Mouse (Mus musculus) spleen, postnatal 14 days (tissue): ENCODE measurements around the gene Cab39l.
A peak's percentile ranks its signal among the peaks of the same experiment; 100 is the strongest.
"Not testable (repeated sequence)": the region's sequence is repeated elsewhere in the genome, so short reads cannot be mapped to it uniquely, and the experiment has no call there.

Experiments used
- DNase-seq, 2 experiments: peaks; one replicate each; pipeline ENCODE4 v3.0.0; 2021 to 2022; ENCODE audit warnings: low spot score in 2 of 2

The Cab39l gene

DNA sequence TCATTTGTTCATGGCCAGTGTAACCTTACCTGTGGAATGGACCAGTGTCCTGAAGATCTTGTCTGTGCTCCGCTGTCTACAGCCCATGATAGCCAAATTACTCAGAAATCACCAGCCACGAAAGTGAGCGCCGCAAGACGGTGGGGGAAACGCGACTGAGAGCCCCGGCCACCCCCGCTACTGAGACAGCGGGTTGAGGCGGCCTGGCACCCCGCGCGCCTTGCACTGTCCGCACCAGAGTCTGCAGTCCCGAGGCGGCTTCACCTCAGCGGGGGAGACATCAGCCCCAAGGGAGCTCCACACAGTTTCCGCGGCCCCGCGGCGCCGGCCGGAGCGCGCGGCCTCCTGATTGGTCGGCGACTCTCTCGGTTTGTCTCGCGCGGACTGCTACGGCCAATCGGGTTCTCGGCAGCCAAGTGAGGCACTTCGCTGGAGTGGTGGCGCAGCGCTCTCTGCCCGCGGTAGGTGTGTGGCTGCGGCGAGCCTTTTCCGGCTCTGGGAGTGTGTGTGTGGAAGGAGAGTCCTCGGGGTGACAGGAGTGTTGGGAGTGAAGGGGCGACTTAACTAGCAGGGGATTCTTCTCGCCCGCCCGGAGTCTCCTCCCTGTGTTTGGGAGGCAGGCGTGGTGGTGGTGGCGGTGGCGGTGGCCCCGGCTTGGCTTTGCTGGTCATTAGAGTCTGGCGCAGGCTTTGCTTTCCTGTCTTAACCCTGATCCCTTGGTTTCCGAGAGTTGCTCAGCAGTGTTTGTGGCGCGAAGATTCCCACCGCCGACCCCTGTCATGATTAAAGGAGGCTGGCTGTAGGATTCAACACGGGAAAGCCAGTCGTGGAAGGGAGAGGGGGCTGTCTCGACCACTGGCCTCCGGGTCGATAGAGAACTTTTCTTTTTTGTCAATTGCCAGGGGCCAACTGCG lies at the start of gene Cab39l, which contains the start of gene Setdb2:
TSS of gene Cab39l (plus strand) at position 415 of the 914 bp plus-strand sequence.
TSS of gene Setdb2 (minus strand) at position 327 of the 914 bp plus-strand sequence.
- peak; percentile 92 to 93 for DNase-seq

DNA sequence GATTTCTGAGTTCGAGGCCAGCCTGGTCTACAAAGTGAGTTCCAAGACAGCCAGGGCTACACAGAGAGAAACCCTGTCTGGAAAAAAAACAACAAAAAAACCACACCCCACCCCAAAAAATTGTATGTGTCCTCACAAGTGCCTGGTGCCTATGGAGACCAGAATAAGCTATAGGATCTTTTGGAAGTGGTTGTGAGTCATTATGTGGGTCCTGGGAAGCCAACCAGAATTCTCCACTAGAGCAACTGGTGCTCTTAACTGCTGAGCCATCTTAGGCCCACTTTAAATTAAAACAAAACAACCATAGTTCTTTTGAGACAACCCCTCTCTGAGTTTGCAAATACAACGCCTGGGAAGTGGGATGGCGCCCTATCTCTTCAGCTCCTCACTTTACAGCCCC lies 45.5 kb upstream of the Cab39l start, which contains the start of gene Phf11c:
TSS of gene Phf11c (minus strand) at position 101 of the 400 bp plus-strand sequence.
- no peak for DNase-seq

DNA sequence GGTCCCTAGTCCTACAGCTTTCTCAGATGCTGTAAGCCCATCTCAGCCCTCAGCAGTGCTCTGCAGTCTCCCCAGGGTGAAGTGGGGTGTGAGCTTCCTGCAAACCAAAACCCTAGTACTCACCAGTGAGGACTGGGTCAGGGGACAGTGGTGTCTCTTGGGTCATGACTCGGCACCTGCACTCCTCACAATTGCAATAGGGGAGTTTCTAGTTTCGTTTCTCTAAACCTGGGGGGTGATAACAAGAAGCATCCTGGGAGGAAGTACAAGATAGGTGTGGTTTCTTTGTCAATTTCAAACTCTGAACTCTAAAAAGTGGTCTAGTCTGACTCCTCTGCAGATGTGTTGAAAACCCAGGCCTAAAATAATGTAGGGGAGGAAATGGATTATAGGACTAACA lies 43.8 kb upstream of the Cab39l start:
- peak; percentile 15 to 30 for DNase-seq

DNA sequence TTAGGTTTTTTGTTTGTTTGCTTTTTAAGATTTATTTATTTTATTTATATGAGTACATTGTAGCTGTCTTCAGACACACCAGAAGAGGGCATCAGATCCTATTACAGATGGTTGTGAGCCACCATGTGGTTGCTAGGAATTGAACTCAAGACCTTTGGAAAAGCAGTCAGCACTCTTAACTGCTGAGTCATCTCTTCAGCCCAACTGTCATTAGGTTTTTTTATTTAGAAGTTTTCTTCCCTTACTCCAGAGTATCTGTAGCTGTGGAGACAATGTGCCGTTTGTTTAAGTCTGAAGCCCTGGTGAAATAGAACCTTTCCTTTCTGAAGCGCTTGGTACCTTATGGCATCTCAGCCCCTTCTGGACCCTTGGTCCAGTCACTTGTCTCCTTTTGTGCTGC lies 25.8 kb upstream of the Cab39l start:
- not testable (repeated sequence) for DNase-seq

DNA sequence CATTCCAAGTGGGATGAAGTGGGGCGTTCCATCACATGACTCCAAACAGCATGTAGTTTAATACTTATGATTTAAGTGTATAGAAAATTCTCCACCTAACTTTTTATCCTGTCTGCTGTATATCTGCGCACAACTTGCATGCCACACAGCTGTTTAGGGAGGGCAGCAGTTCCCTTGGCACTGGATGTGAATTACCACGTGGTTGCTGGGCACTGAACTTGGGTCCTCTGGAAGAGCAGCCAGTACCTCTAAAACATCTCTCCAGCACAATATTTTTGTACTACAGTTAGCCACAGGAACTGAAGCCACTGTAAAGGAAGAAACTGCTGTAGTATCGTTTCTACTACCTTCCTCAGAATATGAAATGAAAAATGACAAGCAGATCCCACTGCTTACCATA lies 22.6 kb upstream of the Cab39l start:
- no peak for DNase-seq

DNA sequence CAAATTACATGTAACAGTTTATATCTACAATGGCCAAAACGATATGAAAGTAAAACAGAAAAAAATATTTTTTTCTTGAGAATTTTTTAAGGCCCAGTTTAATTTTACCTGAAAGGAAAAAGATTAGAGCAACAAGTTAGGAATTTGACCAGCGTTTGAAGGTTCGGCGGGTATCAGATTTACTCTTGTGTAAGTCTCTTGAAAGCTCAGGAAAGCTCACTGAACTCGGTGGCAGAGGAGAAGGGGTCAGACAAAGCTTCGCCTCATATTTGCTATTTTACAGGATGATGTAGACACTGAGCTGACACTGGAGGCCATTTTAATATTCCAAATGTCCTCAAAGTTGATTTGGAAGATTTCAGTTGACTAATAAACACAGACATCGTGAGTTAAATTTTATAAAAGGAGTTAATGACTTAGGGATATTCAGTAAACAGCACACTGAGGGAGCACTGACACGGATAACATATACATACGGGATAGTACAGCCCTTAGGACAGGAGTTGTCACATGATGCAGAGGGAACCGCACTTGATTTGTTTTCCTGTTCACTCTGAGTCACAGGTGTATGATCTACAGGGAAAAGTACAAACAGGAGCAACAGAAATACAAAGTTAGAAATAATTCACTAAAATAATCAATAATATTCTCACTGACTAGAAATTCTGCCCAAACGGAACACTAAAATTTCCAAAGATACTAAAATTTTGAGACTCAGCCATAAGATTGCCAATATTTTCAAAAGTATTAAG lies 17.7 kb upstream of the Cab39l start:
- no peak for DNase-seq

DNA sequence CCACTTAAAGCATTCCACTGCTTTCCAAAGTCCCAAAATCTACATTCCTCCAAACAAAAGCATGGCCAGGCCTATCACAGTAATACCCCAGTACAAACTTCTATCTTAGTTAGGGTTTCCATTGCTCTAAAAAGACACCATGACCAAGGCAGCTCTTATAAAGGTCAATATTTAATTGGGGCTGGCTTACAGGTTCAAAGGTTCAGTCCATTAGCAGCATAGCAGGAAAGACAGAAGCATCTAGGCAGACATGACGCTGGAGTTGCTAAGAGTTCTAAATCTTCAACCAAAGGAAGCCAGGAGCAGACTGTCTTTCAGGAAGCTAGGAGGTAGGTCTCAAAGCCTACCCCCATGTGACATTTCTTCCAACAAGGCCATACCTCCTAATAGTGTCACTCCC lies 10.2 kb upstream of the Cab39l start:
- no peak for DNase-seq

DNA sequence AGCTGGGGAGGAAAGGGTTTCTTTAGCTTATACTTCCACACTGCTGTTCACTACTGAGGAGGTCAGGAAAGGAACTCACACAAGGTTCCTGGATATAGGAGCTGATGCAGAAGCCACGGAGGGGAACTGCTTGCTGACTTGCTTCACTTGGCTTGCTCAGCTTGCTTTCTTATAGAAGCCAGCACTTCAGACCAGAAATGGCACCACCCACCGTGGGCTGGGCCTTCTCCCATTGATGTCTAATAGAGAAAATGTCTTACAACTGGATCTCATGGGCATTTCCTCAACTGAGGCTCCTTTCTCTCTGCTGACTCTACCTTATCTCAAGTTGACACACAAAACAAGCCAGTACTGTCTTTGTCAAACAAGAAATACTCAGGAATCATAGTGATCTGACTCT lies 6.9 kb upstream of the Cab39l start:
- DNase-seq, result no peak

DNA sequence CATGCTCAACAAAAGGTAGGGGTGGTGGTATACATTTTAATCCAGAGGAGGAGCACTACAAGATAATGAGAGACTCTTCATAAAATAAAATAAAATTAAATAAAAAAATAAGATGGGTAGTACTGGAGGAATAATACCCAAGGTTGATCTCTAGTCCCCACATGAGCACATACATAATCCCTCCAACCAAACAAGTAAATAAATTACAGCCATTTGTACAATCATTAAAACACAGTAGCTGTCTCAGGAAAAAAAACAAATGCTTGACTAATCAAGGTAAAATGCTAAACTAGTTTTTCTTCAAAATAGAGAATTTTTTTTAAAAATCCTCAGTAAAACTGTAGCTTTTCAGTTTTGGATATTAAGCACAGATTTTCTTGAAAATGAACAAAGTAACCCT lies 5.6 kb upstream of the Cab39l start:
- no peak for DNase-seq

DNA sequence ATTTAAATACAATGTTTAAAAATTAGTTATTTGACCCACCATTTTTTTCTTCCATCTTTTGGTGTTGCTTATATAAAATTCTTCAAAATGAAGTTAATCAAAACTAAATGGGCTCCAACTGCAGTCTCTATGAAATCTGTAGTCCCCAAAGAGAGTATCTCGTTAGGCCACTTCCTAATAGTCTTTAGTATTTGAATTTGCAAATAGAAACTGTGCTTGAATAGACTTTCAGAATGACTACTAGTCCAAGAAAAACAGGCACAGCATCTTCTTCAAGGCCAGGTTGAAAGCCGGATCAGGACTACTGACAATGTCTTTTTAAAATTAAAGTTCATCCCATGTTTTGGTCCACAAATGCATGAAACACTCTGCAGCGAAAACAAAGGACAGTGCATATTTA lies 3.4 kb upstream of the Cab39l start:
- DNase-seq, result no peak

DNA sequence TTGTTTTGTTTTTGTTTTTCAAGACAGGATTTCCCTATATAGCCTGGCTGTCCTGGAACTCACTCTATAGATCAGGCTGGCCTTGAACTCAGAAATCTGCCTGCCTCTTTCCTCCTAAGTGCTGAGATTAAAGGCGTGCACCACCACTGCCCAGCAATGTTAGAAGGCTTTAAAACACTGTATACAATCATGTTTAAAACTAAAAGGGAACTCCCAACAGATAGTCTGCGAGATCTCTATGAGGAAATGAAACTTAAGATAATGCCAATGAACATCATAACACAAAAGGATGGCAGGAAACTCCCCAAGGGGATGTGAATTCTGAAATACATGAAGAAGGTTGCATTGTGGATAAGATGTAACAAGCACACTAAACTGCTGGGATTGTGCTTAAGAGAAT lies 2.3 kb upstream of the Cab39l start:
- no peak for DNase-seq

DNA sequence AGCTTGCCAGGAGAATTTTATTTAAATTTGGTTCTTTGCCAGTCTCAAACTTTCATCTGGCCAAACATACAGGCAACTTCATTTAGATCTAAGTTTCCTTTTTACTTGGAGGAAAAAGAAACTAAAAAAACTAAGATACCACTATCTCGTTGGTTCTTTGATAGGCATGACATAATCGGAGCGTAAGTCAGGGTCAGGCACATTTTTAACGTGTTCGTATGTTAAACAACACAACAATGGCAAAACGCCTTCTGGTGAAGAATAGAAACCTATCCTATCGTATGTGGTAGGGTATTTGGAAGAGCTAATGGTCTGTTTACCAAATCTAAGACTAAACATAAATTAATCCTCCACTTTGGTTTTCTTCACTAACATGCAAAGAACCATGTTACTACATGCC lies 733 bp upstream of the Cab39l start:
- no peak for DNase-seq

DNA sequence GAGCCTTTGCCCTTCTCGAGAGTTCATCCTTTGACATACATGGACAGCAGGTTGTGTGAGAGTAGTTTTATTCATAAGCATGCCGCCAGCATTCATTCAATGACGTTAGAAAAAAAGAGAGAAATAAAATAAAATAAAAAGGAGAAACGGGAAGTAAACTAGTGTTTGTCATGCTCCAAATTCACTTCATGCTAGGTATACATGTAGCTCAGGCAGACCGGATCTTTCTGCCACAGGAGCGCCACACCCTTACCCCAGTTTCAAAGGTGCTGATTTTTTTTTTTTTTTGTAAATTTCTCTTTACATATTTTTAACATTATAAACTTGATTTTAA lies 667 bp downstream of the Cab39l start:
- no peak for DNase-seq

DNA sequence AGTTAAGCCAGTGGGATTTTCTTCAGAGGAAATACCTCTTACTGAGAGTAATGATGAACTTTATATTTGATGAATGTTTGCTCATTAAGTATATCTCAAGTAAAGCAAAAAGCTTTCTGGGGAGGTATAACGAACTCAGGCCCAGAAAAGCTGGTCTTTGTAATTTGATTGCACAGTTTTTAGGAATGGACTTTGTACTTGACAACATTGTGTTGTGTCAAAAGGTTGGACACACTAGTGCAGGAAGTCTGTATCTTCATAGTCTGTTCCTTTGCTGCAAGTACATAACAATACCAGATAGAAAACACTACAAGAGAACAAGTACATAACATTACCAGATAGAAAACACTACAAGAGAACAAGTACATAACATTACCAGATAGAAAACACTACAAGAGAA lies 4.6 kb downstream of the Cab39l start:
- no peak for DNase-seq

DNA sequence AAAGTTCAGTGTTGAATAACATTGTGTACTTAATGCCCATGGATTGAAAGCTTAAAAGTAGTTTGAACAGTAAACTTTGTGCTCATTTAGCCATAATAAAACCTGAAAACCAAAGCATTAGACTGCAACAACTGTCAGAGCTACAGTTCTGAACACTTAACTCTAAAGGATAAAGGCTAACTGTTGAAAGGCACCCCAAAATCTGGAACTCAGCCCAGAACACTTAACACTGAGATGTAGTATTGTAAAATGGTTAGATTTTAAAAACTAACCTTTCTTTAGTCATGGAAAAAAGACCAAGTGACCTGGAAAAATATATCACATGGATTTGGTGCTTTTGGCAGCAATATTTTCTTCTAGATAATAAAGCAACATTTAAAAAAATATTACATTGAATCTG lies 7.2 kb downstream of the Cab39l start:
- no peak for DNase-seq

DNA sequence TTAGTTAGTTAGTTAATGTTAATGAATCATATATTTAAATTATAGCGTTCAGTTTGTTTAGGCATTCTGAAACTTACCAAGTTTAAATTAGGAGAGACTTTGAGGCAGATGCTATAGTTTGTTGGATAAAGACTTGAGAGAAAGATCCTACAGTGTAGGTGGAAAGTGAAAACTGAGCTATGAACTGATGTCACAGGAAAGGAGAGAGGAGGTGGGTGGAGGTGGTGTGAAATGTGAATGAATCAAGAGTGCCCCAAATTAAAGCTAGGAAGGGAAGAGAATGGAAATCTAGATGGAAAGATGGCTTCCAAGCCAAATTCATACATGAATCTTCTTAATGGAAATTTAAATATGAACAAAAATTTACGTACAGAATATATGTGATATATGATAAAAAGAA lies 25.7 kb downstream of the Cab39l start:
- DNase-seq, result no peak

DNA sequence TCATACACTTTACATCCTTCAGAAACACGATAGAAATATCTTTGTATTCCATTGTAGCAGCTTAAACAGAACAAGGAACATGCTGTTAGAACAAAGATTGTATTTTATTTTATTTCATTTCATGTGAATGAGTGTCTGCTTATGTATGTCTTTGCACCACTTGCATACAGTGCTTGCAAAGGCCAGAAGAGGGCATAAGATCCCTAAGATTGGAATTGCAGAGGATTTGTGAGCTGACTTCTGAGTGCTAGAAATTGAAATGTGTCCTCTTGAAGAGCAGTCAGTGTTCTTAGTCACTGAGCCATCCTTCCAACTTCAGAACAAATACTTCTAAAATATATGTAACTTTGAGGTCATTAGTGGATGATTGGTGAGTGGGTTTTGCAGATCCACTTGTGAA lies 27.0 kb downstream of the Cab39l start:
- no peak for DNase-seq

DNA sequence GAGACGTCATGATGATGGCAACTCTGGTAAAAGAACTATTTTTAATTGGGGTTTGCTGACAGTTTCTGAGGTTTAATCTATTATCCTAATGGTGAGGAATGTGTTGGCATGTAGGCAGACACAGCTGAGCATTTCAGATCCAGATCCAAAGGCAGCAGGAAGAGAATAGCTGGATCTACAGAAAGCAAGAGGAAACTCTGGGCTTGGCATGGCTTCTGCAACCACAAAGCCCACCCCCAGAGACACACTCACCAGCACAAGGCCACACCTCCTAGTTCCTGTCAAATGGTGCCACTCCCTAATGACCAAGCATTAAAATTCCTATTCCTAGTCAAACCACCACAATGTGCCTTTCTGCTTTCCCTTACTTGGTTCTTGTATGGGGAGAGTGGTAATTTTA lies 30.0 kb downstream of the Cab39l start:
- no peak for DNase-seq

DNA sequence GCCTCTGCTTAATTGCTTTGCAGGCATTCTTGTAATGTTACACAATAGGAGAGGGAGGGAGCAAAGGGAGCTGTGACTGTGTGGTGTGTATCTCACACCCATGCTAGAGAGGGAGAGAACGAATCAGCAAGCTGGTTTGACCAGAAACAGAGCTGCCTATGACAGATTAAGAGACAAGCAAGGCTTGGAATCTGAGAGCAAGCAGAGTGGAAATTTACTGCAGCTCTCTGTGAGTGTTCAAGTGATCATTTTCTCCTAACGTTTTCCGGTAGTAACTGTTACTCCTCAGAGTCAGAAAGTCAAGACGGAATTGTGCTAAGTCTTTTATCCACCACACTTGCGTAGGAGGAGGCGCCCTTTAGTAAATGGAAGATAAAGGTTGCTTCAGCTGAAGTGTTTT lies 37.9 kb downstream of the Cab39l start:
- DNase-seq, result no peak

DNA sequence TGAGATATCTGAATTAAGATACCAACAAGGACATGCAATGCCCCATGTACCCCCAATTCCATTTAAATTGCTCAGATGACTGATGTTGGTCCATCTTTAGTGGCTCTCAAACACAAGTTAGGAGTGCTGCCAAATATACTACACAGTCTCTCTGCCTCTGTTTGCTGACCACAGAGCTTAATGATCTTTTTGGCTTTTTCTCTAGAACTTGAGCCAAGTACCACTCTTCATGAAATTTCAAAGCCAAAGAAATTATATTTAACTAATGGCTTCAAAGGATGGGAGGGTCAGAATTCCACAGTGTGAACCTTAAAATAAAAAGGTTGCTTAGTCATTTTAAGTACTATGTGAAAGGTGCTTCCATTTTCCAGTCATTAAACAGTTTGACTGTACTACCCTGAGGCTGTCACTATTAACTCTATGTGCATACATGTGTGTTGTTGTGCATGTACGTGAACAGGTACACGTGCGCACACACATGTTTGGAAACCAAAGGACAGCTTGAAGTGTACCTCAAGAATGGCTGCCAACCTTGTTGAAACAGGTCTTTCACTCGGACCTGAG lies 44.6 kb downstream of the Cab39l start:
- DNase-seq, result no peak

DNA sequence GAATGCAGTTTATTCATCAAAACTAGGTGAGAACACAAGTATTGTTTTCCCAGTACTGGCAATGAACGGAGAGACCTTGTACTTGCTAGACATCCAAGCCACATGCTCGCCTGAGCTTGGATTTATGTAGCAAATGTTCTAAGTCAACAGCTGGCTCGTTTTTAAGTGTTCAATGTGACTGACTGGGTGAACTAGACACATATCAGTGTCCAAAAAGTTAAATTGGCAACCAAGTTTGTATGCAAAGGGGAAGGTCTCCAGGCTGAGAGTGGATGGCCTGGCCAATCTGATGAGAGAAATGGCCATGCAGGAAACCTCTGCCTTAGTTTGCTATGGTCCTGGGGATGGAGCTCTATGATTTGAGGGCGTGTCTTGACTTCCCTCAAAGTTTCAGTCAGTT lies 51.6 kb downstream of the Cab39l start:
- DNase-seq, result no peak

DNA sequence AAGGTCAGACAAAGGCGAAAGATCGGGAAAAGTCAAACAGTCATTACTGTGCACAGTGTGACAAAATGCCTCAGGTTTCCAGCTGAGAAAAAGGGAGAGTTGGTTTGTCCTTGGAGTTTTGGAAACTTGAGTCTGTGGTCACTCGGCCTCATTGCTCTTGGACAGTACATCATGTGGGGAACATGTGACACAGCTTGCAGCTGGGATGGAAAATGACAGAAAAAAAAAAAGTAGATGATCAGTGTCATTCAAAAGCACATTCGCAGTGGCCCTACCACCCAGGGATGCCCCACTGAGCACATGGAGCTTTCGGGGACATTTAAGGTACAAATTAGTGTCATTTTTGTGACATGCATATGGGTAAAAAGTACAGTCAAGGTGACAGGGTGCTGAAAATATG lies 57.2 kb downstream of the Cab39l start:
- DNase-seq, result no peak

DNA sequence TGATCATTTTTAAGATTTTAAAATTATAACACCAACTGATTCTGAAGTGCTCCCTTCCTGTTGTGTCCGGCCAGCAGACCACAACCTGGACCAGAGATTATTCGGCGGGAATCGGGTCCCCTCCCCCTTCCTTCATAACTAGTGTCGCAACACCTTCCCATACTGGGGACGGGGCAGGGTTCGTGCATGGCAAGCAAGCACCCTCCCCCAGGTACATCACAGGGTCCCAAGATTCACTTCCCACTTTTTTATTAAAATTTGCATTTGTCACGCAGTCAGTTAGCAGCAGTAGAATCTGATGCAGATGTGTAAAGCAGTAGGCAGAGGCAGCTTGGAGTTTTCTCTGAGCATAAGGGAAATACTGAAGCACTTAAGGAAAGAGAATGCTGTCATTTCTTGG lies 64.1 kb downstream of the Cab39l start:
- DNase-seq, result no peak
